Mouse (Mus musculus): ENCODE measurements around the gene Jade1.
A peak's percentile ranks its signal among the peaks of the same experiment; 100 is the strongest.

Gene Jade1

GRCm38 (mm10) chr3:41555491-41556381 lies at the start of gene Jade1:
Gene Jade1, plus strand, starts transcription at chr3:41555731.
- DNase-seq (ENCODE audit: low read depth, low spot score) = no peak

GRCm38 (mm10) chr3:41509441-41509840 lies 46.1 kb upstream of the Jade1 start:
- DNase-seq (ENCODE audit: low read depth, low spot score) = no peak

- DNase-seq (ENCODE audit: low read depth, low spot score) = peak; percentile 81
Observed at GRCm38 (mm10) chr3:41510191-41510590, 45.3 kb upstream of the Jade1 start.

GRCm38 (mm10) chr3:41510750-41511149 lies 44.8 kb upstream of the Jade1 start:
- no peak for DNase-seq (ENCODE audit: low read depth, low spot score)

GRCm38 (mm10) chr3:41514003-41514402 lies 41.5 kb upstream of the Jade1 start:
- peak; percentile 6 for DNase-seq (ENCODE audit: low read depth, low spot score)

GRCm38 (mm10) chr3:41514683-41515305 lies 40.7 kb upstream of the Jade1 start:
- peak; percentile 16 for DNase-seq (ENCODE audit: low read depth, low spot score)

- DNase-seq (ENCODE audit: low read depth, low spot score) = peak; percentile 56
Observed at GRCm38 (mm10) chr3:41516961-41517518, 38.5 kb upstream of the Jade1 start.

GRCm38 (mm10) chr3:41520925-41521324 lies 34.6 kb upstream of the Jade1 start:
- no peak for DNase-seq (ENCODE audit: low read depth, low spot score)

GRCm38 (mm10) chr3:41521733-41522132 lies 33.8 kb upstream of the Jade1 start:
- DNase-seq (ENCODE audit: low read depth, low spot score) = no peak

GRCm38 (mm10) chr3:41522226-41523005 lies 33.1 kb upstream of the Jade1 start:
- no peak for DNase-seq (ENCODE audit: low read depth, low spot score)

- DNase-seq (ENCODE audit: low read depth, low spot score) = no peak
Observed at GRCm38 (mm10) chr3:41523006-41523375, 32.5 kb upstream of the Jade1 start.

GRCm38 (mm10) chr3:41523460-41523859 lies 32.1 kb upstream of the Jade1 start:
- DNase-seq (ENCODE audit: low read depth, low spot score) = no peak

- DNase-seq (ENCODE audit: low read depth, low spot score) = no peak
Observed at GRCm38 (mm10) chr3:41528291-41528969, 27.1 kb upstream of the Jade1 start.

- DNase-seq (ENCODE audit: low read depth, low spot score) = peak; percentile 68
Observed at GRCm38 (mm10) chr3:41530156-41530555, 25.4 kb upstream of the Jade1 start.

GRCm38 (mm10) chr3:41531541-41531940 lies 24.0 kb upstream of the Jade1 start:
- DNase-seq (ENCODE audit: low read depth, low spot score) = no peak

- DNase-seq (ENCODE audit: low read depth, low spot score) = no peak
Observed at GRCm38 (mm10) chr3:41532109-41532508, 23.4 kb upstream of the Jade1 start.

- no peak for DNase-seq (ENCODE audit: low read depth, low spot score)
Observed at GRCm38 (mm10) chr3:41533660-41534059, 21.9 kb upstream of the Jade1 start.

GRCm38 (mm10) chr3:41537957-41538356 lies 17.6 kb upstream of the Jade1 start:
- no peak for DNase-seq (ENCODE audit: low read depth, low spot score)

GRCm38 (mm10) chr3:41541313-41541712 lies 14.2 kb upstream of the Jade1 start:
- peak; percentile 16 for DNase-seq (ENCODE audit: low read depth, low spot score)

- no peak for DNase-seq (ENCODE audit: low read depth, low spot score)
Observed at GRCm38 (mm10) chr3:41544451-41544850, 11.1 kb upstream of the Jade1 start.

GRCm38 (mm10) chr3:41547289-41547688 lies 8.2 kb upstream of the Jade1 start:
- DNase-seq (ENCODE audit: low read depth, low spot score) = peak; percentile 11

Data from brain, adult 2 months (tissue).